Mouse (Mus musculus) testis, adult 2 months (tissue): ENCODE data around the gene Mob3b. TPM values are rescaled to one million over a fixed set of nuclear protein-coding genes. Genes with fewer than 3 reads are reported as not detected.

Experiments
- H3K27ac ChIP-seq: fragments of 200-500 bp; 2 replicates; pipeline ENCODE4 v1.5.1; 2012; ENCODE audit warnings: low read depth, low read length; ENCODE audit not compliant: control insufficient read depth, insufficient read depth
- H3K27me3 ChIP-seq: fragments of 200-500 bp; 2 replicates; pipeline ENCODE4 v1.6.1; 2012; ENCODE audit warnings: mild to moderate bottlenecking, low read length, moderate library complexity; ENCODE audit not compliant: control insufficient read depth, insufficient read depth
- H3K36me3 ChIP-seq: fragments of 200-500 bp; 2 replicates; pipeline ENCODE4 v1.6.1; 2012; ENCODE audit warnings: mild to moderate bottlenecking, low read length; ENCODE audit not compliant: control insufficient read depth, insufficient read depth
- H3K4me1 ChIP-seq: fragments of 200-500 bp; 2 replicates; pipeline ENCODE4 v1.6.1; 2012; ENCODE audit warnings: low read length; ENCODE audit not compliant: control insufficient read depth, insufficient read depth
- H3K4me3 ChIP-seq: fragments of 200-500 bp; 2 replicates; pipeline ENCODE4 v1.5.1; 2012; ENCODE audit warnings: low read depth, mild to moderate bottlenecking, low read length, moderate library complexity, mixed read lengths; ENCODE audit not compliant: control insufficient read depth
- CTCF ChIP-seq: fragments of 200-500 bp; IDR thresholded peaks from 2 replicates; pipeline ENCODE4 v1.5.1; 2012; ENCODE audit warnings: low read depth, mild to moderate bottlenecking, inconsistent platforms, low read length, moderate library complexity; ENCODE audit not compliant: control insufficient read depth, insufficient read depth, insufficient replicate concordance
- POLR2A ChIP-seq: fragments of 200-500 bp; IDR thresholded peaks from 2 replicates; pipeline ENCODE4 v1.6.1; 2012; ENCODE audit warnings: low read depth, mild to moderate bottlenecking, inconsistent platforms, low read length, moderate library complexity; ENCODE audit not compliant: control insufficient read depth
- polyA plus RNA-seq: library from polyadenylated mRNA; depleted of rRNA; stranded (reverse); fragments of >200 nt; gene quantifications from 2 replicates; pipeline ENCODE4 v1.2.3, GENCODE M21; 2012

The Mob3b gene
- polyA plus RNA-seq, 1 experiment = 1.4 TPM

- Histone ChIP-seq H3K27ac (peak overlapping the region; percentile 12), H3K4me1 (peaks cover 18% of the 10 kb centered on the region), H3K36me3 (no peaks in the 10 kb centered on the region), H3K4me3 (peak overlapping the region; percentile 77), H3K27me3 (no peaks in the 10 kb centered on the region)
- TF ChIP-seq CTCF (no peak), POLR2A (peak; percentile 21; the same call in 1 of the 2 replicates)
Observed at GRCm38 (mm10) chr4:35096226-35097175, 60.8 kb downstream of the Mob3b start.

GRCm38 (mm10) chr4:35092457-35092856 lies 64.8 kb downstream of the Mob3b start:
- H3K4me3 ChIP-seq = no peak overlapping the region
- no peaks in the 10 kb centered on the region for H3K27me3 ChIP-seq
- TF ChIP-seq POLR2A (no peak), CTCF (no peak)
- H3K36me3 ChIP-seq = no peaks in the 10 kb centered on the region
- H3K4me1 ChIP-seq = peaks cover 10% of the 10 kb centered on the region
- no peak overlapping the region for H3K27ac ChIP-seq

GRCm38 (mm10) chr4:35091157-35091784 lies 66.0 kb downstream of the Mob3b start:
- no peaks in the 10 kb centered on the region for H3K36me3 ChIP-seq
- H3K27ac ChIP-seq = no peak overlapping the region
- no peak for TF ChIP-seq POLR2A
- no peak for TF ChIP-seq CTCF
- H3K4me1 ChIP-seq = peaks cover 2% of the 10 kb centered on the region
- no peak overlapping the region for H3K4me3 ChIP-seq
- no peaks in the 10 kb centered on the region for H3K27me3 ChIP-seq

DNA sequence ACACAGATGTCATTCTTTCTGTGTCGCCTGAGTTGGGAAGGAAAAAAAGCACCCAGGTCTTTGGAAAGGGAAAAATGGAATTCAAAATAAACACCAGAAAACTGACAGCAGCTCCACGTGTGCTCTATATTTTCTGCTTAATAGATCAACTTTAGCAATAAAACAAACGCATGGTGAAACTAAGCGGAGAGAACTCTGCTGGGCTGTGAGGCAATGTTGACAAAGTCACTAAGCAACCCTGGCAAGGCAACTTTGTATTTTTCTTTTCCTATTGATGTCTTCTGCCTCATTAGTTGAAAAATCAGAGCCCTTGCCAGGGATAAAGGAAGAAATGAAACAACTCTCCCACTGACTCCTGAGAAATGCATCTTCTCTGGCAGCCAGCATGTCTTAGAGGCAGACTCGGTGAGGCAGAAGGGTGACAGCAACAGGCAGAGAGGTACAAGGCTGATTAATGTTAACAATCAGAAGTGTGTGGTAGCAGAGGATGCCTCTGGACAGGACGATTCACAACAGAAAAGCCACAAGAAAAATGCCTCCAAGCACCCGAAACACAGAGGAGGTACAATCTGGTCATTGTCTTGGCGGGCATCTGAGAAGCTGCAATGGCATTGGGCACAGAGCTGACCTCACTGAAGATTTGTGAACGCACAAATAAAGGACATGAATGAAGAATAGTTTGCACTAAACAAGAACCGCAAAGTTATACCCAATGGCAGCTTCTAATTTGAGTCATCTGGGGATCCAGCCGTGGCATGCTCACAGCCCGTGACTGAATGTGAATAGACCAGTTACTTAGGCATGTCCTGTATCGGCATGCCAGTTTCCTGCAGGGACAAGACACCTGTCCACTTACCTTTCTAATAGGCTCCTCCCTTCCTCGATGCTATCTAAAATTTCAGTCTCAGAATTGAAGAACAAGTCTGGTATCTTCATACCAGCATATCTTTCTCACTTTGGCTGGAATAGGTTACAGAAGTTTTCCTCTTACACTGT lies 67.7 kb downstream of the Mob3b start:
- TF ChIP-seq CTCF = no peak
- no peak for TF ChIP-seq POLR2A
- Histone ChIP-seq H3K4me1 (no peaks in the 10 kb centered on the region), H3K27ac (no peak overlapping the region), H3K4me3 (no peak overlapping the region), H3K27me3 (no peaks in the 10 kb centered on the region), H3K36me3 (no peaks in the 10 kb centered on the region)

DNA sequence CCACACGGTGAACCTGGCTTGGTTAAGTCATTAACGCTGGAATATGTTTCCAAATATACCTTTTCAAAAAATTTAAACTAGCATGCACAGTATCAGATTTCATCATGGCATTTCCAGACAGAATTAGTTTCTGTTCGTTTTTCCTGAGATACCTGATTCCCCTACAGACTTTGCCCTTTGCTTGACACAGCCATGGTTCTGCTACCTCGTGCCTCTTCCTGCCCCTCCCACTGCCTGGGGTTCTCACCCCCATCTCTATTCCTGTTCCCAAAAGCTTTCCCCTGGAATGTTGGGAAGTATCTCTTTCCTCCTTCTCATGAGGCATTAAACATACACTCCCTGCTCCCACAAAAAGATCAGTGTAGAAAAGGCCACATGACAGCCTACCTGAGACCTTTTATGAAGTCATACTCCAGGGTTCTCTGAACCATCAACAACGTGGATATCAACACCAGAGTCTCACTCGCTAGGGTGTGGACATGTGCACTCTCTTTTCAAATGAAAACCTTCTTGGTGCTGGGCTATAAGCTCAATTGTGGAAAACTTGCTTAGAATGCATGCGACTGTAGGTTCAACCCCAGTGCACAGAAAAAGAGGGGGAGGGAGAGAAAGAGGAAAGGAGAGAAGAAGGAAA lies 71.1 kb downstream of the Mob3b start:
- Histone ChIP-seq H3K4me1 (no peaks in the 10 kb centered on the region; the same call in 1 of the 2 replicates), H3K27ac (no peak overlapping the region), H3K27me3 (no peaks in the 10 kb centered on the region), H3K36me3 (no peaks in the 10 kb centered on the region), H3K4me3 (no peak overlapping the region)
- TF ChIP-seq CTCF = no peak
- no peak for TF ChIP-seq POLR2A

- H3K27ac ChIP-seq = no peak overlapping the region
- no peaks in the 10 kb centered on the region for H3K27me3 ChIP-seq
- H3K4me1 ChIP-seq = no peaks in the 10 kb centered on the region; the same call in 1 of the 2 replicates
- H3K4me3 ChIP-seq = peak overlapping the region; percentile 9
- no peaks in the 10 kb centered on the region for H3K36me3 ChIP-seq
- TF ChIP-seq CTCF = no peak
- no peak for TF ChIP-seq POLR2A
Observed at GRCm38 (mm10) chr4:35084060-35084459, 73.2 kb downstream of the Mob3b start.
